Mouse (Mus musculus): ENCODE data around the gene Adgrb3.

Gene Adgrb3

DNA sequence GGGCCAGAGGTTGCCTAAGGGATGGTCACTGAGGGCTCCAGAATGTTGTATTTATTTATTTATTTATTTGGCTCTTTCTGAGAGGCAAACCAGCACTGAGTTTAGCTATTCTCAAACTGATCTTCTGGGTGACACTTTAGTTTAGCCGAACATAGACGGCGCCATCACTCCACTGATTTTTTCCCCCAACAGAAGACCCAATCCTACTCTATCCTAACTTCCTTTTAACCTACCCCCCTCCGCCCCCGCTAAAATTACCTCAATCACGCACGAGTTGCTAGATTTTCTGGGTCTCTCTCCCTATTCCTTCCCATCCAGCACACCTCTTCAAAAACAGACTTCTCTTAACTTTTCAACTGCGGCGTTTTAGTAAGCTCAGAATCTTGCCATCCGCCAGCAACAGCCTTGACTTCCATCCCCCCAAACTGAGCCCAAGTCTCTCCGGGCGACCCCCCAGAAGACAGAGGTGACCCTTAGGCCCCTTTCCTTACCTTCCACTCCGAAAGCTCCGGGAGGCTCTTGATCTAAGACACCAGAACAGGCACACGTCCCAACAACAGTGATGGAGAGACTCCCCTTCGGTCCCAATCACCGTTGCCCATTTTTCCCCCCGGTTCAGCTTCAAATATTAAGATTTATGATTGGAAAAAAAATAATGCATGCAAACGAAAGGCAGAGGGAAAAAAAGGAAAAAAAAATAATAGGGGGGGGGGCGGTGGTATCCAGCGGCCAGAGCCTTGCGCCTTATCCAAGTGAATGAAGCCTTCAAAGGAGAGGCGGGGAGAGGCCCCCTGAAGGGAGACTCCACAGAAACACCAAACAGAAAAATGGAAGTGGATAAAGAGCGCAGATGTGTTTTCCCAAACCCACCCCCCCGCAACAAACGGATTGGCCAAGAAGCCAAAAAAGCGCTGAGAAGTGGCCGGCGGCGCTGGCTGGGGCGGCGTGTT, at the start of gene Adgrb3:
Adgrb3 (minus strand) TSS at position 737 of the 950 bp plus-strand sequence.
- DNase-seq (ENCODE audit: low spot score): peak; percentile 48

DNA sequence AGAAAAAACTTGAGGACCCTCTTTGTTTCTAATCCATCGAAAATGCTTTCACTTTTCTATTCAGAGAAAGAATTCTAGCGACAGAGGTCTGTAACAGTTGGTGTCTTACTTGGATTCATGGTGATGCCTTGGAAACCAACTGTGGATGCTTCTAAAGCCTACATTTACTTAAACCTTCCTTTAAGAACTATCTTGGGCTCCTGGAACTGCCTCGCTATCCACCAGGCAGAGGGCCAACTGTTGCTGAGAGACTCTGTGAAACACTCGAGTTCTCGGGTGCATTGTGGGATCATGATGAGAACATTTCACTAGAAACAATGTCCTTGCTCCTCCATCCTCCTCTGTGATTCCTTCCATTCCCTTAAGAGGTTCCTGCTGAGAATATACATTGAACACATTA, 48.0 kb upstream of the Adgrb3 start:
- DNase-seq (ENCODE audit: low spot score): no peak

DNA sequence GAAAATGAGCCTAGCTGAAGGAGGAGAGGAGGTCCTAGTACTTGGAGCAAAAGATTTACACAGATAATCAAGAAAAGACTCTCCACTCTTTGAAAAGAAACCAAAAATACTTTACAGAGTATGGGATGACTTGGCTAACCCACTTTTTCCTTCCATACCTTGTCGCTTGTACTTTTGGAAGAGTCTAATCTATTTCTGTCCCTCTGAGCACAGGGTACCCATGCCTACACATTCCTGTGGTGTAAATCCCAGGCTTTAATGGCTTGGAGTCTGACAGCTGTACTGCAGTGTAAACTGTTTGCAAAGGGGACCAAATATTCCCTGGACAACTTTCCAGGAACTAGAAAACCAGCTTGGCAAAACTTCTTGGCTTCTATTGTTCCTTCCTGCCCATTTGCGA, 28.0 kb upstream of the Adgrb3 start:
- no peak for DNase-seq (ENCODE audit: low spot score)

DNA sequence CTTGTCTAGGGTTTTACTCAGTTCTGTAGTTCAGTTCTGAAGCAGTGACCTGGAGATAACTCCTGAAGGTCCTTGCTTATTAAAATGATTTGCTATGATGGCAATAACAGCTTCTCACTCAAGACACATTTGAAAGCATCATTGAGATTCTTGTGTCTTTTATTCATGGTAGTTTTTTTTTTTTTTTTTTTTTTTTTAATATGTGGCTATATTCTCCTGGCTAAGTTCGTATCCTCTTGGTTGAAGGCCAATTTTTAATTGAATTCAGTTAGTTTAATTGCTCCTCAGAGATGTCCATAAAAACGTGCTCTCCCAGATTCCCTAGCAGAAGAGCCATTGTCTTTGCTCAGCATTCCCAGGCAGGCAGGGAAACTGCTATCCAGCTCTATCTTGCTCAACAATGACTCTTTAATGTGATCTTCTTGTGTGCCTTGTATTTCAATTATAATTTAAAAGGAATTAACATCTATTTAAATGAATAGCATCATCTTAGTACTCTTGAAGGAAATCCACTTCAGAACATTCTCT, 25.0 kb upstream of the Adgrb3 start:
- DNase-seq (ENCODE audit: low spot score): no peak

DNA sequence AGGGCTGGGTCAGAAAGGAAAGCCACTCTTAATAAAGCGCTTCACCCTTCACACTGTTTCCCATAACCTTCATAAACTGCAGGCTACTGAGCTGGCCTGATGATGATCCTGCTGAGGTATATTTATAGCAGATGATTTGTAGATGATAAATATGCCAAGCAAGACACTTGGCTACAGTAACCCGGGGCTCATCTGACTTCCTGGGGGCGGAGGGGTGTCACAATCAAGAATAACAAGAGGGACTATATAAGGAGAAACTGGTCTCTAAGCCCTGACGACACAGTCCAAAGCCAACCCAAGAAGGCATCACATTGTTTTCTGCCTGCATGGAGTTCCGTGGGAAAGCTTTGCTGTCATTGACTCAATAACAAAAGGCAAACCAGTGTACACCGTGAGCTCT, 2.8 kb upstream of the Adgrb3 start:
- DNase-seq (ENCODE audit: low spot score): no peak

DNA sequence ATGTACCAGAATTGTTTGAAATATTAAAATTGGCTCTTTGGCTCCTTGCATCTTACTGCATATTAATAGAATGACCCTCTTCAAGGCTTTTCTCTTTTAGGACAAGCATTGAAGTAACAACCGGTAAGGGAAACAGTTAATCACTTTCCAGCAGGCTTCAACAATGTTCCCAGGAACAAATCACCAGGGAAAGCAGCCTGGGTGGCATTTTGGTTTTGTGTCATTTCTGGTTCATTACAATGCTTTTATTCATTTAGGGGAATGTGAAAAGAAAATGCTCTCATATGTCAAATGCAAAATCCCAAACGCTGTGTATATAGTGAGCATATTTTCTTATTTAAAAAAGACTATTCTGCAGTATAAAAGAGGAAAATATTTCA, 2.0 kb upstream of the Adgrb3 start:
- DNase-seq (ENCODE audit: low spot score): peak; percentile 19

DNA sequence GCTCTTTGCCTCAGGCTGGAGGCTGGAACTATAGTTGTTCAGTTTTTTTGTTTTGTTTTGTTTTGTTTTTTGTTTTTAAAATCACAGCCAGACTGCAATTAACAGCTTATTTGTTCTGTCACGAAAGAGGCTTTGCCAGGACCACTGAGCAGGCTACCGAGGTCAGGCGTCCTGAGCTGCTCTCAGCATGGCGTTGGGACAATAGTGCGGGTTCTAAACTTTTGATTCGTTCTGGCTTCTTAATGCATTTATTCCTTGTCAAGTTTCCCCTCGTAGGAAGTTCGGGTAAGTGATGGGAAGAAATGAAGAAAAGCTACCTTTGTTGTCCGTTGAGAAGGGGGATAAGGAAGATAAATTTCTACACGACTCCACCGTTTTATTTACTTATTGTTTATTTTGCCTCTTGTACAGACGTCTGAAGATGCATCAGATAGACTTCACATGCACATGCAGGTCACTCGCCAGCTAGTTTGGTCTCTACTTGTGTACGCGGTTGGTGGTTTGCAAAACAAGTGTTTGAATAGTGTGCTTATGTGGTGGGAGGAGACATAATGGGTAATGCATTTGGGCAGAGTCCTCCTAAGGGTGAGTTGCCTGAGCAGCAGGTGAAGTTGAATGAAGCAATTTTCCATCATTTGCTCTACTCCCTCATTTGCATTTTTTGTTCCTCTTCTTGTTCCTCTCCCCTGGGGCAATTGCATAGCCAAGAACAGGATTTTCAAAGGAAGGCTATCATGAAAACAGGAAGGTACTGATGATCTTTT, 1.4 kb upstream of the Adgrb3 start:
- DNase-seq (ENCODE audit: low spot score): peak; percentile 61

DNA sequence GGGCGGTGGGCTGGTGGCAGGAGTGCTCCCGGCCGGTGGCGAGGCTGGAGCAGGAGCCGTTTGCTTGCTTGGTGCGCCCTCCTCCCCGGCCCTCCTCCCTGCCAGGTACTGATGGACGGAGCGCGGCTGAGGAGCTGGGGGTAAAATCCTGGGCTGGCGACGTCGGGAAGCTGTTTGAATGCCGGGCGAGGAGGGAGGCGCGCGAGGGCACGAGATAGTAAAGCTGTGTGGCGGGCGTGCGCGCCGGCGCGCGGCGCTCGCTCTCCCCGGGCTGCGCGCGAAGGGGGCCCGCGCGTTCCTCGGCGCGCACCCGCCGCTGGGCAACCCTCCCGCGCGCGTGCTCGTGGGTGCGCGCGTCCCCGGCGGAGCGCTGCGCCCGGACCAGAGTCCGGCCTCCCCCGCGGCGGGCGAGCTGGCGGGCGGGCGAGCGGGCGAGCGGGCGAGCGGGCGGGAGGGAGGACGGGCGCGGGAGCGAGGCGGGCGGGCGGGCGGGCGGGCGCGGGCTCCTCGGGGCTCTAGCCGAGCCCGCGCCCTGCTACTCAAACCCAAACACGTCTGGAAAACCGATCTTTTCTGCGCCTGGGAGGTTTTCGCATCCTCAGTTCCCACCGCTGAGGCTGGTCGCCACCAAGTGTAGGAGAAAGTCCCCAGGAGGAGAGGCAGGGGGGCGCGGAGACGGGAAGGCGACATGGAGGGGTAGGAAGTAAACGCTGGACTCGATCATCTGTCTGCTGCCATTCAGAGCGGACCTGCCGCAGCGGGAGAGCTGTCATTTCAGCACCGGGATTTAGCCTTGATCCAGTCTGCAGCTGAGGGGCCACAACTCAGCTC, 629 bp upstream of the Adgrb3 start:
- peak; percentile 82 for DNase-seq (ENCODE audit: low spot score)

DNA sequence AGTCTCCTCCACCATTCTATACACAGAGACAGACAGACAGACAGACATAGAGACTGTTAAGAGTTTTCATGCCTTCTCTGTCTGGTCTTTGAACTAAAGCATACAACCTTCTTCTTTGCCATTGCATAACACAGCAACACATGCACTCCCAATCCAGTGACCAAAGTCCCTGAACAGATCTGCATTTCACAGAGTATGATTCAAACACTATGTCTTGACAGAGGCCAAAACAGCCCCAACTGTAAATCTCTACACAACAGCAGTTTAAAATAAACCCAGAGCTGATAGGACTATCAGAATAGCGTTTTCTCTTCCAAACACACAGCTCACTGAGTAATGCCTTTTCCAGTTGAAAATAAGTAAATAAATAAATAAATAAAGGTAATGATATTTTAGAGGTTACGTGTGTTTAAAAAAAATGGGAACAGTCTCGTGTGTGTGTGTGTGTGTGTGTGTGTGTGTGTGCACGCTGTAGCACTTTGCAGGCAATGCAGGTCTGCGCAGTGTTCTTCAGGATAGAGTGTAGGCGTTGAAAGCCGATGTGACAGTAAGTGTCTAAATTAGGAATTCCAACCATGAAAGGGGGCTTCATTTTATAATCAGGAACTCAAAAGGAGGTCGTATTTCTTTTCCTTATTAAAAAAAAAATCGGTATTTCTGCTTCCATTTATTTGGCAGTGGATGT, 1.3 kb downstream of the Adgrb3 start:
- no peak for DNase-seq (ENCODE audit: low spot score)

DNA sequence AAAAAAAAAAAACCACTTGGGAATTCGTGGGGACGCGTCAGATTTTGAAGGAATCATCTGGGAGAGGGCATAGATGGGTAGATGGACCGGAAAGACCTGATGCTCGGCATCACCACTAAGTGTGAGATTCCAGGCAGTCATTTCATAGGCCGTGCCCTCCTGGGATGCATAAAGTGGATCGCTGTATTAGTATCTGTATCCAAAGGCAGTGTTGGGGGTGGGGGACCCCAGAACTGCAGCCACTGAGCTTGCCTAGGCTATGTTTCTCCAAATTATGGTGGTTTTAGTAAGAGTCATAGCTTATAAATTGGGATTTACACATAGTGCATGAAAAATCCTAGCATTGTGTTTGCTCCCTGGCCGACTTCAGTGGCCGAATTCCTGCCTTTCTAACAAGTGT, 2.1 kb downstream of the Adgrb3 start:
- DNase-seq (ENCODE audit: low spot score): no peak

DNA sequence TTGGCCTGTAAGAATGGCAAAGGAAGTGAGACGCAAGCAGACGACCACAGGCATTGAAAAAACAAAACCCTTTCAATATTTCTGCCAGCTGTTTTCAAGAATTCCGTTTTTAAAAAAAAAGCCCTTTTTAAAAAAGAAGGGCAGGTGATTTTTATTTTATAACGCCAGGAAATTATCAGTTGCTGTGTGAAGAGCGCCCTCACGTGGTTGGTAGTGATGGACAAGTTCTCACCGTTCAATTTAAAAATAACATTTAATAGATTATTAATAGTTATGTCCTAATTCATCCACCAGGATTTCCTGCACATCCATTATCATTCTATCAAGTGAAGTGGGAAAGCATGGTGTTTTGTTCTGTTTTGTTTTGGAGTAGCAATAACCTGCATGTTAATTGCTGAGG, 2.7 kb downstream of the Adgrb3 start:
- peak; percentile 74 for DNase-seq (ENCODE audit: low spot score)

DNA sequence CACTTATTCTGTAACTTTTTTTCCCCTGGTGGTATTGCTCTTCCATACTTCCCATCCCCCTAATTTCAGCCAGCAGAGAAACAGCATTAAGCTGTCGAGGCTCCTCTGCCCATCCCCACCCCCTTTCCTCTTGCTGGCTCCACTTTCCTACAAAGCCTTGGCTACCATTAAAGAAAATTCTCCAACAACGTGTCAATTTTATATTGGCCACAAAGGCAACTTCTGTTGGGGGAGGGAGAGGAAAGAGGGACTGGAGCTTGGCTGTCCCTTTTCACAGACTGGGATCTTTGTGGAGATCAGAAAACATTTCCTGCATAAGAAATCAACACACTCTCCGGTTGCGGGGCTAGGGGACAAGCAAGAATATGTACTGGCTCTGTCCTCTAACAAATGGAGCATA, 4.9 kb downstream of the Adgrb3 start:
- DNase-seq (ENCODE audit: low spot score): no peak

DNA sequence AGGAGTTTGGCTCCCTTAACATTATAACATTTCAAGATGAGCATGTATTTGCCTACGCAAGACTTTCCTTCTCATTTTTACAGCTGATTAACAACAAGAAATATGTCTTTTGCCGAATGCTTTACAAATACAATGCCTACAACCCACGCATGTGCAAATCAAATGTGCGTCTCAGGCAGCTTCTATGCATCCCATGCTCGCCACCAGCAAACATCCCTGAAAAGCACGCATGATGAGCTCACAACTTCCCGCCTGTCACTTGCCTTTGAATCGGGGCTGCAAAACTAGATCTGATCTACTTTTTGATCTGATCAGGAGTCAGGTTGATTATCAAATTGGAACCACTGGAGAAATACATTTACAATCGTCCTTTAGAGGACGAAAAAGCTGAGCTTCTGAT, 5.5 kb downstream of the Adgrb3 start:
- DNase-seq (ENCODE audit: low spot score): no peak

DNA sequence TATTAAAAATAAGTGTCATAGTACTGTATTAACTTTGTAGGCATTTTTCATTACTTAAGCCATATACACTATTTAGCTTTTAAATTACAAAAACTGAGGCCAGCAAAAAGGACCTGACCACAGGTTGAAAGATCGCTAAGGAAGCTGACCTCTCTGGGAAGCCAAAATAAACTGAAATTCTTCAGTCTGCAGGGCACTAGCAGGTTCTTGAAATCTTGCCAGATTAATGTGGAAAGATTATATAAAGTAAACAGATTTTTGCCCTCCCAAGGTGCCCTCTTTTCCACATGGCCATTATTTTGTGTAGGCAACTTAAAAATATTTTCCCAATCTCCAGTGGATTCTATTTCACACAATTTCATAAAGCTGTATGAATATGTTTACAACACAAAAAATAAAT, 14.0 kb downstream of the Adgrb3 start:
- no peak for DNase-seq (ENCODE audit: low spot score)

DNA sequence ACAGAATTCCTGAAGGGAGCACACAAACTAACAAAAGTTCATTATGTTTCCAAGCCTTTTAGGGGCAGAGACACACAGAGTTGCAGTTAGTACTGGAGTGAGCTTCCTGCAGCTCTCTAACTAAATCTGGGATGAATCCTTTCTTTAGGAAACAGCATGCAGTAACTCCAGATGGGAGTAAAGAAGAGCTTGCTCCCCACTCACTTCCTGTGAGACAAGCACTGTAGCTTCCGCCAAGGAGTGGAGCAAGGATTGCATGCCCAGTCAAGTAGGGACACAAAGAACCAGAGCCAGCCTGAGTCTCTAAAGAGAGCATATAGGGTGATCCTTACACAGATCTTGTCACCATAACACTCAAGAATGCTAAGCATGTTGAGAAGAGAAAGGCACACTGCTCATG, 50.7 kb downstream of the Adgrb3 start:
- DNase-seq (ENCODE audit: low spot score): no peak

DNA sequence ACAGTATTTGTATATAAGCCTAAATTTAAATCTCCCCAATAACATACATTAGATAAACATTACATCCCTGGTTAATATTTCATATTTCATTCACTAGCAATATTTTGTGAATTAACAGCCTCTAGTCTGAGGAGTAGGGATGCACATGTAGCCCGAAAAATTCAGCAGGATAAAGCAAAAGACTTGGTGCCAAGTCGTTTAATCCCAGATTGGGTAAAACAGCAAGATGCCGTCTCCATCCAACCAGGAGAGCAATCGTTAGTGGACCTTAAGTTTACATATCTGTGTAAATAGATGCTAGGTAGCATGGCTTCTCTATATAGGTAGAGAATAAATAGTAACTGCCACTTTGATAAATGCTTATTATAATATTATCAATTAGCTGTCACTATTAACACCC, 52.0 kb downstream of the Adgrb3 start:
- no peak for DNase-seq (ENCODE audit: low spot score)

DNA sequence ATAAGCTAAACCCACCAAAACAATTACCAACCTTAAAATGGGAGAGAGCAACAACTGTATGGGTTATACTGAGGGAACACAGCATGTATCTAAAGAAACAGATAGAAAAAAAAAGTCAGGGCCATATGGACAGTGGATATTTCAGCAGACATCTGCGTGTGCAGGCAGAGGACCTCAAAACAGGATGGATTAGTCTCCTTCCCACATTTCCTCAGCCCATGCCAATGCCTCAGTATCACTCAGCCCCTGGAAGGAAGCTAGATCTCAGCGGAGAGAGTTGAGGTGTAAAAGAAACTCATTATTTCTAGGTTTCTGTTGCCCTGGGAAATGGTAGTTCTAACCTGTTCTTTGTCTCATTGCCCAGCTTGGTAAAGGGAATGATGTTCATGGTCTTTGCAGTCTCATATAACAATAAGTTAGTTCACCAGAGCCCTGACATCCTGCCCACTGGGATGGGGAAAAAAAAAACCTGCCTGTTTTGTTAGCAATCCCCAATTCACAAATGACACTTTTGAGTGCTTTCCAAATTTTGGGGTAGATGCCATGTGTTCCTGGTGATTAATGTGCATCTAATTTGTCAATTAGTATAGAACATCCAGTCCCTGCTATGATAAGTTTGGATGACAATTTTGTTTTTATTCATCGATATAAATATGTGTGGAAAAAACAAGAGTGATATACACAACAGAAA, 53.9 kb downstream of the Adgrb3 start:
- no peak for DNase-seq (ENCODE audit: low spot score)

DNA sequence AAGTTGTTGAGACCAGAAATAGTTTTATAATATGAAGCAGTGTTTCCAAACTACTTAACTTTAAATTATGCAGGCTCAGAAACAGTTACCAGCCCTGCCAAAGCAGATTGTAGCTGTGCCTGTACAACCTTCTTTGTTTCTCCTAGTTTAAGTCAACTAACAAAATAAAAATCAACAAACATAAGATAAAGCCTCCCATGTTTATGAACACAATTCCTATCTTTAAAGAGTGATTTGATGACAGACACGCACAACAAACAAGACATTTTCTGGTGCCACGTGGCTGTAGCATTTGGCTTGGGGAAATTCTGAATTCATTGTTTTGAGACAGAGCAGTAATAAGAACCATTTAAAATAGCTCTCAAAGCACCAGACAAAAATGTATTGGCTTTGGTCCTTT, 60.5 kb downstream of the Adgrb3 start:
- DNase-seq (ENCODE audit: low spot score): no peak

DNA sequence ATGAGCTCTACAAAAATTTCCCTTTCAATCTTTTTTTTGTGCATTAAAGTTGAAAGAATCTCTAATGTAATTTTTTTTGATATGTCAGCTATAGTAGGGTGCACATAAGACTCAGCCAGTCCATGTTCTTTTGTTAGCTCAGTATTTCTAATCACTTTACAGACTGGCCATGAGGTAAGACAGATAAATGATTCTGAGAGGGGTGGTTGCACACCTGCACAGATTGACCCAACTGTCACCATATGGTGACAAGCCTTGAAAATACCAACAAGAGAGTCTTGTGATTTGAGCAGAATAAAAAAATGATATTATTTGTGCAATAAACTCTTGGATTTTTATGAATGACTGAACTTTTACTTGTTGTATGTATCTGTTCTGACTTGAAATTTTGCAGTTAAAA, 74.2 kb downstream of the Adgrb3 start:
- no peak for DNase-seq (ENCODE audit: low spot score)

DNA sequence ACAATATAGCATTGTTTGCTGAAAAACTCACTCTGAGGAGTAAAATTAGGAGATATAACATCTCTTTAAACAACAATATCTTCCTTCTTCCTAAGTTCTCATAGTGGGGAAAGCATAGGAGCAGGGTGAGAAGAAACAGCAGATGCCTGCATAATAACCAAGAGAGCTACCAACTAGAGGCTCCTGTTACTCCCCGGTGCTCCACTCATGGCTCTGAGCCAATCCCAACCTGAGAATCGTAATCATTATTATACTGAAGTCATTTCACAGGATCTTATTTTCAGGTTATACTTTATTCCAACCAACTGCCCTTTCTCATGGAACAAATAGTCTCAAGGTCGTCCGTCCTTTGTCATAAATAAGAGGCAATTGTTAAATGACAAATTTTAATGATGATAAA, 75.0 kb downstream of the Adgrb3 start:
- DNase-seq (ENCODE audit: low spot score): no peak

DNA sequence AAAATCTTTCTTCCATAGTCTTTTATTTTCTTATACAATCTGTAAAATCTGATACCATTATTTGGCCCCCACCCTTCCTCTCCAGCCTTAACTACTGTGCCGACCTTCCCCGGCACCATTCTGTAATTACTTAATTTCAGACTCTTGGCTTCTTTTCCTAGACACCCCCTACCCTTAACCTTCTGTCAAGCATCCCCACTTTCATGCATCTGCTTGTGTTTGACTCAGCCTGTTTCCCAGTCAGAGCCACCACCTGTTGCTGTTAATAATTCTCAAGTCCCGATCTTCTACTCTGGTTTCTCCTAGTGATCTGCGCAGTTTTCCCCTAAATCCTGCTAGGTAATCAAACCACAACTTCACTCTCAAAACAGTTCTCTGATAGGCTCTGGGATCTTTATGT, 83.9 kb downstream of the Adgrb3 start:
- DNase-seq (ENCODE audit: low spot score): peak; percentile 5
